Mouse (Mus musculus): ENCODE data around the gene Btbd17. TPM values are rescaled to one million over a fixed set of nuclear protein-coding genes. Genes with fewer than 3 reads are reported as not detected.

Gene Btbd17
- polyA plus RNA-seq, 1 experiment from 2014 or later, result 37.3 TPM

GRCm38 (mm10) chr11:114789061-114789714 is 6.6 kb downstream of the Btbd17 start:
- Histone ChIP-seq H3K4me1 (peaks cover 55% of the 10 kb centered on the region), H3K36me3 (no peaks in the 10 kb centered on the region), H3K4me2 (replicated peaks) (peak overlapping the region; percentile 47), H3K9me3 (replicated peaks) (no peaks in the 10 kb centered on the region), H3K9ac (0 out of 2 replicates have a peak overlapping the region, but pooled peaks have one; percentile 32), H3K27ac (no peak overlapping the region), H3K4me3 (0 out of 2 replicates have a peak overlapping the region, but pooled peaks have one; percentile 7), H3K27me3 (peaks cover 79% of the 10 kb centered on the region)
- 11% methylated on average over 30 of the region's 30 CpGs for WGBS
- ATAC-seq (ENCODE audit: low FRiP score), result peak; percentile 24; the same call in 1 of the 2 replicates

- 87% methylated on average over 3 of the region's 3 CpGs for WGBS
- Histone ChIP-seq H3K27me3 (peaks cover 88% of the 10 kb centered on the region), H3K9me3 (replicated peaks) (no peaks in the 10 kb centered on the region), H3K36me3 (no peaks in the 10 kb centered on the region), H3K9ac (no peak overlapping the region), H3K4me2 (replicated peaks) (no peak overlapping the region), H3K27ac (no peak overlapping the region), H3K4me3 (no peak overlapping the region), H3K4me1 (peaks cover 39% of the 10 kb centered on the region)
- ATAC-seq (ENCODE audit: low FRiP score), result no peak
Measured at GRCm38 (mm10) chr11:114787611-114788010, 8.1 kb downstream of the Btbd17 start.

DNA sequence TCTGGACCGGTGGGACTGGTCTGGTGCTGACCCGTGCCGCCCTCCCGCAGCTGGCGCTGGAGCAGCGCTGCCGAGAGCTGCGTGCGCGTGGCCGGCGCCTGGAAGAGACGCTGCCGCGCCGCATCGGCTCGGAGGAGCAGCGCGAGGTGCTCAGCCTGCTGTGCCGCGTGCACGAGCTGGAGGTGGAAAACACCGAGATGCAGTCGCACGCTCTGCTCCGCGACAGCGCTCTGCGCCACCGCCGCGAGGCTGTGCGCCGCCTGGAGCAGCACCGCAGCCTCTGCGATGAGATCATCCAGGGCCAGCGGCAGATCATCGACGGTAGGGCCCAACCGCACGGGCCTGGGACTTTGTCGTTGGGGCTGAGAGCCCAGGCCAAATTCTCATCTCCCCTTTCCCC is 9.4 kb downstream of the Btbd17 start:
- ATAC-seq (ENCODE audit: low FRiP score), result 0 out of 2 replicates have a peak, but pooled peaks have one; percentile 16
- Histone ChIP-seq H3K4me2 (replicated peaks) (peak overlapping the region; percentile 53), H3K9me3 (replicated peaks) (no peaks in the 10 kb centered on the region), H3K4me1 (peaks cover 26% of the 10 kb centered on the region), H3K27ac (no peak overlapping the region), H3K4me3 (peak overlapping the region; percentile 26), H3K36me3 (no peaks in the 10 kb centered on the region), H3K9ac (peak overlapping the region; percentile 49), H3K27me3 (peaks cover 79% of the 10 kb centered on the region)
- WGBS, result 2% methylated on average over 43 of the region's 43 CpGs

GRCm38 (mm10) chr11:114785892-114786291 is 9.9 kb downstream of the Btbd17 start:
- Histone ChIP-seq H3K4me3 (peak overlapping the region; percentile 26), H3K9me3 (replicated peaks) (no peaks in the 10 kb centered on the region), H3K27ac (no peak overlapping the region), H3K4me1 (peaks cover 25% of the 10 kb centered on the region), H3K36me3 (no peaks in the 10 kb centered on the region), H3K27me3 (peaks cover 75% of the 10 kb centered on the region), H3K4me2 (replicated peaks) (peak overlapping the region; percentile 53), H3K9ac (peak overlapping the region; percentile 49; the same call in 1 of the 2 replicates)
- 43% methylated on average over 10 of the region's 10 CpGs for WGBS
- no peak for ATAC-seq (ENCODE audit: low FRiP score)

DNA sequence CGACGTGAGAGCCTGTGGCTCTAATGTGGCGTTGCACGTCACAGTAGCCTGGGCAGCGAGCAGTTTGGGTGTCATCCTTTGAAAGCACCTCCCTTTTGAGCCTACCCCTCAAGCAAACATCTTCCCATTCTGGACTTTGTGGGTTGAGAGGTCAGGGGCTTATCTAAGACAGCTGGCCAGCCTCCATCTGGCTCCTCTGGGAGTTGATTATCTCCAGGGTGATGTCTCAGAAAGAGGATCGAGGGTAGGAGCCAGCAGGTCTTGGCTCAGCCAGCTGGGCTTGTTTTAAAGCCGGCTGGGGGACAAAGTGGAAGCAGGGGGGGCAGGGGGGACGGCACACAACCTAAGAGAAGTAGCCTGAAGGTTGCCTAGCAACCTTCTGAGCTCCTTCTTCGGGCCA is 15.7 kb downstream of the Btbd17 start:
- peaks cover 25% of the 10 kb centered on the region for H3K4me1 ChIP-seq
- H3K36me3 ChIP-seq, result no peaks in the 10 kb centered on the region
- 38% methylated on average over 9 of the region's 9 CpGs for WGBS
- no peak overlapping the region for H3K9ac ChIP-seq
- H3K27me3 ChIP-seq, result peaks cover 21% of the 10 kb centered on the region
- no peak for ATAC-seq (ENCODE audit: low FRiP score)
- H3K4me3 ChIP-seq, result no peak overlapping the region
- H3K9me3 ChIP-seq (replicated peaks), result no peaks in the 10 kb centered on the region
- H3K4me2 ChIP-seq (replicated peaks), result no peak overlapping the region
- no peak overlapping the region for H3K27ac ChIP-seq

GRCm38 (mm10) chr11:114771896-114772295 is 23.8 kb downstream of the Btbd17 start:
- Histone ChIP-seq H3K4me1 (peaks cover 16% of the 10 kb centered on the region), H3K9me3 (replicated peaks) (no peaks in the 10 kb centered on the region), H3K4me2 (replicated peaks) (no peak overlapping the region), H3K27me3 (peaks cover 2% of the 10 kb centered on the region; the same call in 1 of the 2 replicates), H3K9ac (no peak overlapping the region), H3K27ac (no peak overlapping the region), H3K4me3 (no peak overlapping the region), H3K36me3 (no peaks in the 10 kb centered on the region)
- 74% methylated on average over 2 of the region's 2 CpGs for WGBS
- ATAC-seq (ENCODE audit: low FRiP score), result no peak

DNA sequence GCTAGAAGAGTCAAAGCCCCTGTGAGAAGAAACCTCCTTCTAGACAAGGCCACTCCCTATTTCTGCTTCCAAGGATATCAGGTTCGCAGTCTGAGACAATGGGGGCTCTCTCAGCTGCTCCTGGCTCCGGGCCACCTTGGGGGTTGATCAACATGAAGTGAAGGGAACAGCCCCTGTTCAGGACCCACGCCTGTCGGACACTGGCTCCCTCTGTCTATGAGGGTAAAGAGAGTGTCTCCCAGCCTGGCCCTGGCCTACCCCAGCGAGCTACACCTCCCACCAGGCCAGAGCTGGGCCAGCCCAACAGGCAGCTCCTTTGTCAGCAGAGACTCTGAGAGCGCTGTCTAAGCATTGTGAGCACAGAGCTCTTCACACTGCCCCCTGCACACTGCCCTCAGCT is 25.8 kb downstream of the Btbd17 start:
- no peak; the same call in 1 of the 2 replicates for ATAC-seq (ENCODE audit: low FRiP score)
- 39% methylated on average over 6 of the region's 6 CpGs for WGBS
- H3K9me3 ChIP-seq (replicated peaks), result no peaks in the 10 kb centered on the region
- H3K36me3 ChIP-seq, result no peaks in the 10 kb centered on the region
- peak overlapping the region; percentile 31 for H3K27ac ChIP-seq
- H3K27me3 ChIP-seq, result peaks cover 21% of the 10 kb centered on the region
- no peak overlapping the region for H3K4me3 ChIP-seq
- peaks cover 14% of the 10 kb centered on the region for H3K4me1 ChIP-seq
- H3K9ac ChIP-seq, result no peak overlapping the region
- no peak overlapping the region for H3K4me2 ChIP-seq (replicated peaks)

GRCm38 (mm10) chr11:114764820-114765818 is 30.6 kb downstream of the Btbd17 start, which contains the start of gene Kif19a:
Gene Kif19a, plus strand, starts transcription at chr11:114765388.
- Histone ChIP-seq H3K36me3 (no peaks in the 10 kb centered on the region), H3K9me3 (replicated peaks) (no peaks in the 10 kb centered on the region), H3K4me3 (peak within 1 kb of the TSS; percentile 44), H3K27me3 (peaks cover 32% of the 10 kb centered on the region), H3K27ac (no peak within 1 kb of the TSS), H3K9ac (peak within 1 kb of the TSS; percentile 9), H3K4me2 (replicated peaks) (peak within 1 kb of the TSS; percentile 75), H3K4me1 (peaks cover 14% of the 10 kb centered on the region)
- 3% methylated on average over 48 of the region's 51 CpGs for WGBS
- 0 out of 2 replicates have a peak, but pooled peaks have one; percentile 40 for ATAC-seq (ENCODE audit: low FRiP score)

DNA sequence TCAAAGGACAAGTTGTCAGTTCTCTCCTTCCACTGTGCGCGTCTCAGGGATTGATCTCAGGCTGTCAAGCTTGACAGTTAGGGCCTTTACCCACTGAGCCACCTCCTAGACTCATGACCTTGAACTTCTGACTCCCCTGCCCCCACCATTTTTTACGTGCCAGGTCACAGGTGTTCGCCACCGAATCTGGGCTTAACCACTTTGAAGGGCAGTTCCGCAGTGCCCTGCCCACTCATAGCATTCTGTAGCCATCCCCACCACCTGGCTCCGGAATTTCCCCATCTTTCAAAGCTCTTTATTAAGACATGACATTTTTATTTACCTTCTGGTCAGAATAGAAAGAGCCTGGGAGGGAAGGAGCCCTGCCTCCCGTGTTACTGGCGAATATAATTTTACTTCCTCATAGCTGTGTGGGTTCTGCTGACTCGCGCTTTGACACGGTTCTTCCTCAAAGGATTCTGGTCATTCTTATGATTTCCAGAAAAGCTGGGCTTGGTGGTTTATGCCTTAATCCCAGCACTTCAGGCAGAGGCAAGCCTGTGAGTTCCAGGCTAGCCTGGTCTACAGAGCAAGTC is 48.1 kb downstream of the Btbd17 start:
- Histone ChIP-seq H3K4me2 (replicated peaks) (no peak overlapping the region), H3K4me3 (no peak overlapping the region), H3K36me3 (no peaks in the 10 kb centered on the region), H3K9me3 (replicated peaks) (no peaks in the 10 kb centered on the region), H3K27ac (no peak overlapping the region), H3K4me1 (no peaks in the 10 kb centered on the region), H3K27me3 (peaks cover 18% of the 10 kb centered on the region), H3K9ac (no peak overlapping the region)
- ATAC-seq (ENCODE audit: low FRiP score), result no peak
- WGBS, result 86% methylated on average over 12 of the region's 12 CpGs

- Histone ChIP-seq H3K27ac (no peak overlapping the region), H3K27me3 (peaks cover 22% of the 10 kb centered on the region), H3K9me3 (replicated peaks) (no peaks in the 10 kb centered on the region), H3K4me1 (peaks cover 18% of the 10 kb centered on the region), H3K4me2 (replicated peaks) (peak overlapping the region; percentile 39), H3K9ac (0 out of 2 replicates have a peak overlapping the region, but pooled peaks have one; percentile 24), H3K36me3 (no peaks in the 10 kb centered on the region), H3K4me3 (no peak overlapping the region)
- peak; percentile 8; the same call in 1 of the 2 replicates for ATAC-seq (ENCODE audit: low FRiP score)
- WGBS, result 2% methylated on average over 12 of the region's 12 CpGs
Measured at GRCm38 (mm10) chr11:114745134-114745533, 50.6 kb downstream of the Btbd17 start.

- H3K4me3 ChIP-seq, result no peak overlapping the region
- H3K36me3 ChIP-seq, result no peaks in the 10 kb centered on the region
- no peaks in the 10 kb centered on the region for H3K9me3 ChIP-seq (replicated peaks)
- 0 out of 2 replicates have a peak overlapping the region, but pooled peaks have one; percentile 55 for H3K27ac ChIP-seq
- H3K27me3 ChIP-seq, result peaks cover 21% of the 10 kb centered on the region
- peaks cover 22% of the 10 kb centered on the region for H3K4me1 ChIP-seq
- ATAC-seq (ENCODE audit: low FRiP score), result peak; percentile 81
- H3K4me2 ChIP-seq (replicated peaks), result peak overlapping the region; percentile 12; the same call in 1 of the 2 replicates
- no peak overlapping the region for H3K9ac ChIP-seq
- 7% methylated on average over 6 of the region's 6 CpGs for WGBS
Measured at GRCm38 (mm10) chr11:114741451-114741850, 54.3 kb downstream of the Btbd17 start.
